Mouse (Mus musculus): ENCODE results near the gene Klhdc10.
A peak's percentile ranks its signal among the peaks of the same experiment; 100 is the strongest.

The Klhdc10 gene

GRCm38 (mm10) chr6:30402091-30402491 is 423 bp downstream of the Klhdc10 start:
- peak; percentile 57 for DNase-seq (ENCODE audit: low read depth)

GRCm38 (mm10) chr6:30403465-30403864 is 1.8 kb downstream of the Klhdc10 start:
- DNase-seq (ENCODE audit: low read depth) = peak; percentile 92

GRCm38 (mm10) chr6:30404671-30405070 is 3.0 kb downstream of the Klhdc10 start:
- peak; percentile 46 for DNase-seq (ENCODE audit: low read depth)

- DNase-seq (ENCODE audit: low read depth) = no peak
Measured at GRCm38 (mm10) chr6:30408276-30408675, 6.6 kb downstream of the Klhdc10 start.

GRCm38 (mm10) chr6:30409399-30410093 is 7.9 kb downstream of the Klhdc10 start:
- DNase-seq (ENCODE audit: low read depth) = no peak

- DNase-seq (ENCODE audit: low read depth) = no peak
Measured at GRCm38 (mm10) chr6:30411311-30411710, 9.6 kb downstream of the Klhdc10 start.

GRCm38 (mm10) chr6:30416126-30416525 is 14.5 kb downstream of the Klhdc10 start:
- no peak for DNase-seq (ENCODE audit: low read depth)

GRCm38 (mm10) chr6:30416801-30417200 is 15.1 kb downstream of the Klhdc10 start:
- no peak for DNase-seq (ENCODE audit: low read depth)

GRCm38 (mm10) chr6:30432461-30433192 is 31.0 kb downstream of the Klhdc10 start:
- no peak for DNase-seq (ENCODE audit: low read depth)

- no peak for DNase-seq (ENCODE audit: low read depth)
Measured at GRCm38 (mm10) chr6:30436476-30436875, 34.8 kb downstream of the Klhdc10 start.

- DNase-seq (ENCODE audit: low read depth) = no peak
Measured at GRCm38 (mm10) chr6:30437054-30437453, 35.4 kb downstream of the Klhdc10 start.

GRCm38 (mm10) chr6:30439576-30439975 is 37.9 kb downstream of the Klhdc10 start:
- DNase-seq (ENCODE audit: low read depth) = no peak

GRCm38 (mm10) chr6:30456991-30457390 is 55.3 kb downstream of the Klhdc10 start:
- DNase-seq (ENCODE audit: low read depth) = no peak

- DNase-seq (ENCODE audit: low read depth) = no peak
Measured at GRCm38 (mm10) chr6:30458626-30459025, 57.0 kb downstream of the Klhdc10 start.

GRCm38 (mm10) chr6:30459056-30459747 is 57.5 kb downstream of the Klhdc10 start:
- DNase-seq (ENCODE audit: low read depth) = no peak

GRCm38 (mm10) chr6:30459811-30460749 is 58.4 kb downstream of the Klhdc10 start:
- no peak for DNase-seq (ENCODE audit: low read depth)

- DNase-seq (ENCODE audit: low read depth) = no peak
Measured at GRCm38 (mm10) chr6:30460750-30461446, 59.2 kb downstream of the Klhdc10 start.

- no peak for DNase-seq (ENCODE audit: low read depth)
Measured at GRCm38 (mm10) chr6:30461755-30462344, 60.2 kb downstream of the Klhdc10 start.

GRCm38 (mm10) chr6:30462822-30463221 is 61.2 kb downstream of the Klhdc10 start:
- DNase-seq (ENCODE audit: low read depth) = peak; percentile 82

- no peak for DNase-seq (ENCODE audit: low read depth)
Measured at GRCm38 (mm10) chr6:30465586-30465985, 63.9 kb downstream of the Klhdc10 start.

- no peak for DNase-seq (ENCODE audit: low read depth)
Measured at GRCm38 (mm10) chr6:30468058-30468457, 66.4 kb downstream of the Klhdc10 start.

All from 416B (cell line).